Mouse (Mus musculus) liver, embryonic 11.5 days (tissue): ENCODE data around the gene Cfap43. TPM values are rescaled to one million over a fixed set of nuclear protein-coding genes. Genes with fewer than 3 reads are reported as not detected.
"Not testable (repeated sequence)": the region's sequence is repeated elsewhere in the genome, so short reads cannot be mapped to it uniquely, and the experiment has no call there.

ENCODE experiments used
- ATAC-seq: fragments of 200-750 bp; cut with Nextera tagmentation; replicated peaks from 2 replicates; pipeline ENCODE4 v1.8.0; 2017; ENCODE audit warnings: moderate number of reproducible peaks, mild to moderate bottlenecking, moderate TSS enrichment, moderate library complexity; ENCODE audit not compliant: low FRiP score
- DNase-seq: peaks from one replicate; pipeline ENCODE4 v3.0.0-alpha.2; 2017; ENCODE audit warnings: low spot score
- H3K27ac ChIP-seq: fragments of 300-500 bp; sonication (generic); 2 replicates; pipeline ENCODE4 v1.5.1; 2014; ENCODE audit warnings: mild to moderate bottlenecking, low read depth, low read length, control low read depth
- H3K27me3 ChIP-seq: fragments of 300-500 bp; sonication (generic); replicated peaks from 2 replicates; pipeline ENCODE4 v1.6.1; 2014; ENCODE audit warnings: low read length, mixed read lengths; ENCODE audit not compliant: control insufficient read depth, insufficient read depth
- H3K36me3 ChIP-seq: fragments of 300-500 bp; sonication (generic); 2 replicates; pipeline ENCODE4 v1.6.1; 2014; ENCODE audit warnings: mild to moderate bottlenecking, low read length, moderate library complexity, mixed read lengths; ENCODE audit not compliant: control insufficient read depth, insufficient read depth
- H3K4me1 ChIP-seq: fragments of 300-500 bp; sonication (generic); replicated peaks from 2 replicates; pipeline ENCODE4 v1.6.1; 2014; ENCODE audit warnings: low read length, mixed read lengths; ENCODE audit not compliant: control insufficient read depth, insufficient read depth
- H3K4me2 ChIP-seq: fragments of 300-500 bp; sonication (generic); 2 replicates; pipeline ENCODE4 v1.6.1; 2014; ENCODE audit warnings: mild to moderate bottlenecking, control low read depth, moderate library complexity
- H3K4me3 ChIP-seq: fragments of 300-500 bp; sonication (generic); 2 replicates; pipeline ENCODE4 v1.5.1; 2014; ENCODE audit warnings: low read depth, low read length, control low read depth
- H3K9ac ChIP-seq: fragments of 300-500 bp; sonication (generic); 2 replicates; pipeline ENCODE4 v1.6.1; 2014; ENCODE audit warnings: low read depth, low read length, control low read depth
- H3K9me3 ChIP-seq: fragments of 300-500 bp; sonication (generic); 2 replicates; pipeline ENCODE4 v1.6.1; 2016; ENCODE audit warnings: low read length, inconsistent platforms, mixed read lengths; ENCODE audit not compliant: control insufficient read depth
- WGBS: fragments of 180-500 bp; shearing (Covaris S2); extraction: QIAGEN DNeasy Blood & Tissue Kit; methylation state at CpG from one replicate; pipeline ENCODE4 v1.1.7; 2014; 5-methylcytosine and 5-hydroxymethylcytosine counted together
- polyA plus RNA-seq: library from polyadenylated mRNA; unstranded; fragments of >200 nt; fragmentation: Nextera tagmentation; extraction: Ambion mirVana; gene quantifications from 2 replicates; pipeline ENCODE4 v1.2.1, GENCODE M21; 2014

Gene Cfap43
- polyA plus RNA-seq, 1 experiment from 2014 or later, result 0.04 TPM

DNA sequence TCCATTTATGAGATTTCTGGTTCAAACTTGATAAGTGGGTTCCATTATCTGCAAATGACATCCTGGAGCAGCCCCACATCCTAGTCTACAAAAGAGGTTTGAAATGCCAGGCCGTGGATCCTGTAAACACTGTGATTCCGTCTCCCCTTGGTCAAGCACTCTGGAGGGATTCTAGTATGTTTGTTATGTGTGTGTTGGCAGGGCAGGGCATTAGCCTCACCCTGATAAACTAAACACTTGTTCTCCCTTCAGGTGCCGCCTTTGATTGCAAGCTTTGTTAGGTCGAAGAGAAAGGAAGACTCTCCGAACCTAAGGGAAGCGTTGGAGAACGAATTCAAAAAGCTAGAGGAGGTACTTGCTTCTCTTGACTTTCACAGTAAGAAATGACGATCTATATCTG lies 59.9 kb downstream of the Cfap43 start:
- Histone ChIP-seq H3K4me1 (peaks cover 7% of the 10 kb centered on the region), H3K27ac (no peak overlapping the region), H3K4me2 (no peak overlapping the region), H3K27me3 (no peaks in the 10 kb centered on the region), H3K9ac (no peak overlapping the region), H3K9me3 (no peaks in the 10 kb centered on the region), H3K36me3 (peaks cover 9% of the 10 kb centered on the region), H3K4me3 (no peak overlapping the region)
- ATAC-seq (no peak), DNase-seq (no peak)
- WGBS, result 85% methylated on average over 8 of the region's 8 CpGs

DNA sequence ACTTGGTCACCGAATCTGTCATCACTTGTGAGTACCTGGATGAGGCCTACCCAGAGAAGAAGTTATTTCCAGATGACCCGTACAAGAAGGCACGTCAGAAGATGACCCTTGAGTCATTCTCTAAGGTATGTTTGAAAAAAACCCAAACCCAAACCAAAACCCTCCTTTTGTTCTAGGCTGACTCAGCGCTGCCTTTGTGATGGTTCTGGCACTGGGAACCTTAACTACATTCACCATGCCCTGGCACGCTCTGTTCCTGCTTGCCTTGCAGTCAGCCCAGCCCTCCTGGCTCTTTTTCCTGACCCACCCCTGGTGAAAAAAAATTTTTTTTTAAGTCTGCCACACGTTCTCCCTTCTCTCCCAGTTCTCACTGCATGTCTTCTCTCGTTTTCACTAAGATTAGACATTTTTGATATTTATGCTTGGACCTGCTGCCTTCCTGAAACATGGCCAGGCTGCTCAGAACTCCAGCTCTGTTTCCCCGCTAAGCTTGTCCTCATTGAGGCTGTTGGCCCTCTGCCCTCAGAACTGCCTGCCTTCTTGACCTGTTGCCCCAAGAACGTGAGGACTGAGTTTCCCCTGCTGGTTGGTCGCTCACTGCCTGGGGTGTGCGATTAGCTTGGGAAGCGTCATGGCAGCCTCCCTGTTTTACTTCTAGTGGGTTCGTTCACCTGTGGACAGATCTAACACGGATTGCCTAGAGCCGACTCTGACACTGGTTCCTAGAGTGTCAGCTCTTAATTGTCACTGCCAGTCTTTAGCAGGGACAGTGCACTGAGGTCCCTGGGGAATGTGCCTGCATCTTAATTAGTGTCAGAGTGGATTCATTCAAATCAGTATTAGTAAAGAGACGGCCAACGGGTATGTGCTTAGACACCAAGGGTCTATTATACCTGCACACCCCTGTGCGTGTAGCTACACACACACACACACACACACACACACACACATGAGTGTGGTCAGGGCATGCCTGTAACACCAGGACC lies 60.8 kb downstream of the Cfap43 start:
- WGBS, result 83% methylated on average over 18 of the region's 18 CpGs
- Histone ChIP-seq H3K4me2 (no peak overlapping the region), H3K36me3 (peaks cover 9% of the 10 kb centered on the region), H3K9ac (no peak overlapping the region), H3K27ac (no peak overlapping the region), H3K27me3 (no peaks in the 10 kb centered on the region), H3K4me1 (peaks cover 10% of the 10 kb centered on the region), H3K9me3 (no peaks in the 10 kb centered on the region), H3K4me3 (no peak overlapping the region)
- DNase-seq, result no peak
- no peak for ATAC-seq

DNA sequence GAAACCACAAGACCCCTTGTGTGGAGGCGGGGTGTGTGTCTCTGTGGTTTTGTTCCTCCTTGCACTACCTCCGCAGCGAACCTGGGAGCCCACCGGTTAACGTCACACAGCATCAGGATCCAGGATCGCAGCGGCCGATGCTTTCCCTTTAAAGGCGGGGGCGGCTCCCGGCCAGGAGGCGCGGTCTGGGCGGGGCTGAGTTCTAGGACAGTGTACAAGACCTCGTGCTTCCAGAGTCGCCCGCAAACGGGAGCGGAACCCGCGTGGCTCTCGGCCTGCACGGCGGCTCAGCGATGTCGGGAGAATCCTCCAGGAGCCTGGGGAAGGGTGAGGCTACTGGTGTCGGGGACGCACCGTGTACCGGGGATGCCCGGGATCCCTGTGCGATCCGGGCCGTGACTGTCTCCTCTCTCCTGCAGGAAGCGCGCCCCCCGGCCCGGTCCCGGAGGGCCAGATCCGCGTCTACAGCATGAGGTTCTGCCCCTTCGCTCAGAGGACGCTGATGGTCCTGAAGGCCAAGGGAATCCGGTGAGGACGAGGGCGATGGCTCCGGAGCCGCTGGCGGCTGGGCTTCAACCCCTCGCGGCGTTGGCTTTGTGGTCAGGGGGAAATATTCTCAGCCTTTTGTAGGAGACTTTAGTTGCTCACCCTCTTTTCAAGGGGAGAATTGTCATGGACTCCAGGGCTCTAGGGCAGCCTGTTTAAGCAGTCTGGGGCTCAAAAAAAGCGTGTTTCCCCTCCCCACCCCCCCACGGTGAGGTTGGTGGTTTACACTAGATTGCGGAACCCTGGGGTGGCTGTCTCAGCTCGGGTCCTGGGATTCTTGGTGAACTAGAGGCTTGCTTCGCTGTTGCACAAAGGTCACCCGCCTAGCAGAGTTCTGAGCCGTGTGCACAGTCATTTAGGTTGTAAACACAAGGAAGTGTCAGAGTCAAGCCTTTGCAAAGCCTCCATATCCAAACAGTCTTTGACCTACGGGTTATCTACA lies 64.0 kb downstream of the Cfap43 start, which contains the start of gene Gsto1:
Gsto1 (plus strand) TSS at position 175 of the 988 bp plus-strand sequence.
- peak within 1 kb of the TSS; percentile 82 for H3K4me3 ChIP-seq
- under 1% methylated on average over 58 of the region's 60 CpGs for WGBS
- H3K9ac ChIP-seq, result peak within 1 kb of the TSS; percentile 80
- H3K4me1 ChIP-seq, result peaks cover 10% of the 10 kb centered on the region
- ATAC-seq, result peak; percentile 94
- H3K4me2 ChIP-seq, result peak within 1 kb of the TSS; percentile 99
- peak within 1 kb of the TSS; percentile 64 for H3K27ac ChIP-seq
- peak; percentile 92 for DNase-seq
- H3K9me3 ChIP-seq, result no peaks in the 10 kb centered on the region
- H3K36me3 ChIP-seq, result peaks cover 3% of the 10 kb centered on the region
- H3K27me3 ChIP-seq, result no peaks in the 10 kb centered on the region

DNA sequence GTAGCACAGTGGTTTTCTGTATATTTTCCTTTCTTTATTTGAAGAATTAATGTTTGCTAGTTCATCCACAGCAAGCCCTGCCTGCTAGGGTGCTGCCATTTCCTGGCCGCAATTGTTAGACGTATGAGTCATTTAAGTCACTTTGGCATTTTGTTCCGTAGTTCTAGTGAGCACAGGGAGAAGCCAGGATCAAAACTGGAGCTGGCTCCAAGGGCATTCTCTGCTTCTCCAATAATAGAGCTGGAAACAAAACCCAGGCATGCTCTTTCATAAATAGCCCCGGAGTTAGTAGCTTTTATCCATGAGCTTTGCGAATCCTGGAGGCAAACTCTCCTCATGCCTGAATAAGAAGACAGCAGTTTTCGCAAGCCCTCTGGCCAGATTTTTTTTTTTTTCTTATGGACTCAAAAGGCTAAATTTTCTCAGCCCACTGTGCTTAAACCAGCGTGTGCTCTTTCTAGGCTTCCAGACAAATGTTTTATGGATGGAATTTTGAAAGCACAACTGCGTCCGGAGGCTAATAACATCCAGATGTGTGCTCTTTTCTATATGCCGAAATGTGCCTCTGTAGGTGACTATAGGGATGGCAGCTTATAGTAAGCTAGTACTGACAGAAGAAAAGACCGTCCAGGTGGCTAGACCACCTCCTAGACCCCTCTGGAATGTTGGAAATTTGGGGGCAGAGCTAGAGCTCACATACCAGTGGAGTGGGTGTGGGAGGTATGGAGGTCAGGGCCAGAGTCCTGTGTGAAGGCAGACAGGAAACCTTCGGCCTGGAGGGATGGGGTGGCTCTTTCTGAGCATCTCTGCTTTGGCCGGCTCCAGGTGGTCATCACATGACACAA lies 64.9 kb downstream of the Cfap43 start:
- no peaks in the 10 kb centered on the region for H3K9me3 ChIP-seq
- 0 out of 2 replicates have a peak overlapping the region, but pooled peaks have one; percentile 13 for H3K27ac ChIP-seq
- H3K36me3 ChIP-seq, result 0 out of 2 replicates have a peak, but pooled peaks cover 3% of the 10 kb centered on the region
- 30% methylated on average over 13 of the region's 13 CpGs for WGBS
- H3K9ac ChIP-seq, result peak overlapping the region; percentile 80; the same call in 1 of the 2 replicates
- H3K4me1 ChIP-seq, result peaks cover 10% of the 10 kb centered on the region
- H3K27me3 ChIP-seq, result no peaks in the 10 kb centered on the region
- peak; percentile 64 for ATAC-seq
- peak overlapping the region; percentile 82 for H3K4me3 ChIP-seq
- peak overlapping the region; percentile 99 for H3K4me2 ChIP-seq
- DNase-seq, result no peak

DNA sequence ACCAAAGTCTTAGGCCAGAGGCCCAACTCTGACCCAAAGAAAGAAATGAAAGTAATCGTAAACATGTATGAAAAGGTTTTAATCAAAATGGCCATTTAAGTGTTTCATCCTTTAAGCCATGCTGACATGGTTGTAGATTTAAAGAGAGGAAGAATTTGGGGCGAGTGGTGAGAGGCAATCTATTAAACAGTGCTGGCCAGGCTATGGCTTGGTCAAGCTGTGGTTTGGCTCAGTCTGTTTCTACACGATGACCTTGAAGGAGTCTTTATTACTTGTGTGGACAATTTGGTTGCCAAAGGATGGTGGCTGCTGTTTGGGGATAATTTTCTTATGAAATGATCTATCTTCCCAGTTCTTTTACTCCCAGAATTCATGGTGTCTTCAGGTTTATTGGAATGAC lies 66.0 kb downstream of the Cfap43 start:
- no peak for ATAC-seq
- 72% methylated on average over 3 of the region's 3 CpGs for WGBS
- Histone ChIP-seq H3K27me3 (no peaks in the 10 kb centered on the region), H3K4me2 (no peak overlapping the region), H3K9me3 (no peaks in the 10 kb centered on the region), H3K4me3 (no peak overlapping the region), H3K4me1 (peaks cover 10% of the 10 kb centered on the region), H3K27ac (no peak overlapping the region), H3K36me3 (no peaks in the 10 kb centered on the region), H3K9ac (no peak overlapping the region)
- no peak for DNase-seq

DNA sequence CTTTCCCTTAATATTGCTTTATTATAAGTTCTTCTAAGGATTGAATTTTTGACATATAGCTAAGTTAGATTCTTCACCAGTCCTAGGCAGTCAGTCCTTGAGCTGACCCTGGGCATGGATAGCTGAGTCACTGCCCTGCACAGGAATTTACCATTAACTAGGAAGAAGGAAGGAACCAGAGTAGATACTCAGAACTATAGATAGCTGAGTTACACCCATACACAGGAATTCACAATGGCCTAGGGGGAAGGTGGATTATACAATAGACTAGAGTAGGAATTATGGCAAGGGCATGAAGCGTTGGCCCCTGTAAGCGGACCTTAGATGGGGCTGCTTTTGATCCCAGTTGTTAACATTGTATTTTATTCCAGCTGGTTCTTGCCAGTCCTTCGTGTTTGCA lies 67.0 kb downstream of the Cfap43 start:
- DNase-seq, H3K36me3 ChIP-seq, H3K27ac ChIP-seq, H3K9ac ChIP-seq, H3K4me2 ChIP-seq, H3K27me3 ChIP-seq, H3K4me3 ChIP-seq, H3K9me3 ChIP-seq, ATAC-seq: not testable (repeated sequence)
- 84% methylated on average over 3 of the region's 3 CpGs for WGBS
- peaks cover 10% of the 10 kb centered on the region for H3K4me1 ChIP-seq

DNA sequence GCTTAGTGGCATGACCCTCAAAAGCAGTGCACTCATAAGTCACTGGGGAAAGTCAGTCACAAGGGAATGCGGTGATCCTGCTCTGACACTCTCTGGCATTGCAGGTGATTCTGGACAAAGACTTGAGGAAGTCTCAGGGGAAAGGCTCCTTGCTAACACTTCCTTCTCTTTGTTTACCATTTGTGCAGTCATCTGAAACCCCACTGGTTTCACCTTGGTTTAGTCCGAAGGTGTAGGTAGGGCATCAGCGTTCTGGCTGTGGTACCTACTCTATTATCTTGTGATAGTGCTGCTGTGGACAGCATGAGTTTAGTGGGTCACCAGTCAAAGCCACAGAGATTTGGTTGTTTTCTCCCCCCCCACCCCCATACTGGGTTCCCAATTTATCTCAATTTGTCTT lies 69.4 kb downstream of the Cfap43 start:
- Histone ChIP-seq H3K27me3 (no peaks in the 10 kb centered on the region), H3K36me3 (no peaks in the 10 kb centered on the region), H3K9me3 (no peaks in the 10 kb centered on the region), H3K4me2 (no peak overlapping the region), H3K4me1 (peaks cover 6% of the 10 kb centered on the region; the same call in 1 of the 2 replicates), H3K4me3 (no peak overlapping the region), H3K27ac (no peak overlapping the region), H3K9ac (no peak overlapping the region)
- 85% methylated on average over 3 of the region's 3 CpGs for WGBS
- DNase-seq (no peak), ATAC-seq (no peak)

DNA sequence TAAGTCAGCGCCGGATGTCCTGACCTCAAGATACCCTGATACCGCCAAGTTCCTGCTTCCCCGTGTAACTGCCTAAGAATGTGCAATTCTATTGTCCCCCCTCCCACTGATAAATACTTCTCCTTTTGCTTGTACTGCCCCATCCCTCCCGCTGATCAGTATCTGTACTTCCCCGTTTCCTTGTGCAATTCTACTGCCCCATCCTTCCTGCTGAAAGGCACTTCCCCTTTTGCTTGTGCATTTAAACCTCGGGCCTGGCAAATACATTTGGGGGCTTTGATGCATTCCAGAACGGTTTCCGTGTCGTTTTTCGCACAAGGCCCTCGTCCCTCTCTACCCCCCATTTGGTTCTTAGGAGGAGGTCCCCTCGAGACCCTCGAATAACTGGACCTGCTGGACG lies 77.9 kb downstream of the Cfap43 start:
- ATAC-seq, H3K36me3 ChIP-seq, H3K4me3 ChIP-seq, H3K4me1 ChIP-seq, H3K4me2 ChIP-seq, DNase-seq, H3K9ac ChIP-seq, H3K9me3 ChIP-seq, H3K27ac ChIP-seq: not testable (repeated sequence)
- peaks cover 16% of the 10 kb centered on the region for H3K27me3 ChIP-seq
- WGBS, result 61% methylated on average over 15 of the region's 15 CpGs
